Mouse (Mus musculus) megakaryocyte-erythroid progenitor cell, adult 5-6 weeks (primary cell): ENCODE measurements around the gene Slc25a1. TPM values are rescaled to one million over a fixed set of nuclear protein-coding genes. Genes with fewer than 3 reads are reported as not detected.
A peak's percentile ranks its signal among the peaks of the same experiment; 100 is the strongest.
"Not testable (repeated sequence)": the region's sequence is repeated elsewhere in the genome, so short reads cannot be mapped to it uniquely, and the experiment has no call there.

Source experiments
- ATAC-seq: replicated peaks from 2 replicates; pipeline ENCODE4 v1.8.0; 2016; ENCODE audit warnings: mild to moderate bottlenecking, inconsistent platforms; ENCODE audit not compliant: severe bottlenecking, poor library complexity, low FRiP score, low TSS enrichment
- total RNA-seq, 2 experiments: library from RNA; stranded (forward) in 1 of 2; stranded (reverse) in 1 of 2; fragments of 200-1000, 215-1000 nt in 1 of 2; fragments of >200 nt in 1 of 2; fragmentation: Nextera tagmentation in 1 of 2; gene quantifications; 2 replicates each; pipeline ENCODE4 v1.2.3; 2014 to 2017

The Slc25a1 gene
- total RNA-seq (2014; fragmentation: Nextera tagmentation) = 76.4 and 85.0 TPM in 2 replicates
- 58.9 and 102 TPM in 2 replicates for total RNA-seq (2017)

DNA sequence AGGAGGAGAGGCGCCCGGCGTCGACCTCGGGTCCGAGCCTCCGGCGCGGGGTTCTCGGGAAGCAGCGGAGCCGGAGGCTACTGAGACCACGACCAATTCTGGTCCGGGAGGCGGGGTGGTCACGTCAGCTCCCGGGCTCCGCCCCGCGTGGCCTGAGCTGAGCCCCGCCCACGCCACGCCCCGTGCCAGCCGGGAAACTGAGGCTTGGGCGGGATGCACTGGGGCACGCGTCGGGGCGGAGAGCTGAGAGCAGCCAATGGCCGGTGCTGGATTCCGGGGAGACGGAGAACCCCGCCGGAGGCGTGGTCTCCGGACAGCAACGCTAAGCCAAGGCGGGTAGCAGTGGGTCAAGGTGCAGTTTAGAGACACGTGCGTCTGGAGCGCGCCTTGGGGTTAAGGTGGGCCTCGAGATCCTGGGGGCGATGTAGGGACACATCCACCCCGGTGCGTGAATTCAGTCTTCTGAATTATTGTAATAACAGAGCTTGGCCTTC is at the start of gene Slc25a1:
Gene Slc25a1 (minus strand): TSS at position 133 of the 494 bp plus-strand sequence.
- peak; percentile 63 for ATAC-seq

DNA sequence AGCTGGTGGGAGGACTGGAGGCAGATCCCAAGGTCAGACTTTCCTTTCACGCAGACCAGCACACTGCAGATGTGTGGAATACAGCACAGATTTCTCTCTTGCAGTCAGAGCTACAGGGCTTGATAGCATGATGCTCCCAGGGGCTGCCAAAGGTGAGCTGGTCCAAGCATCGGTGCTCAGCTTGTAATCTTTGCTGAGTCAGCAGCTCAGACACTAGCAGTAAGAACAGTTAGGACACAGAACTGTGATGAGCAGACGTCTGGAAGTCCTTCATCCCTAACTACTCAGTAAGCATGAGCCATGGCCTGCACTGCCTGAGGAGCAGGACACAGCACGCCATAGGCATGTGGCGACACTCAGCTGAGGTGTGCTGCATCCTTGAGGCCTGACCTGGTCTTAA is 43.8 kb upstream of the Slc25a1 start:
- ATAC-seq = no peak

DNA sequence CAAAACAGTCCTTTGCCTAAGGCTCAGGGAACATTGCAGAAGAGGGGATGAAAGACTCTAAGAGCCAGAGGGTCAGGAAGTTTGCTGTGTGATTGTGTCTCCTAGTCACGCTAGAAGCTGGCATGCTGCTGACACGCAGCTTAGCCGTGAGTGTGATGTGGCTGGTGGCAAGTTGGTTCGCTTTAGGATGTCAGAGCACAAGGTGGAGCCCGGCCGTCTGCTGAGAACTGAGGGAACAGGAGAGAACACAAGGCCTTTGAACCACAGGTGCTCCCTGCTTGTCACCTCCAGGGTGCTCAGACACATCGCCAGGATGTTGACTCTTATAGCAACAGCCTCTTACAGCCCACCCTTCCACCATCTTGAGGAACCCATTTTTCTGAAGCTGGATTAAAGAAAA is 34.1 kb upstream of the Slc25a1 start:
- ATAC-seq = no peak

DNA sequence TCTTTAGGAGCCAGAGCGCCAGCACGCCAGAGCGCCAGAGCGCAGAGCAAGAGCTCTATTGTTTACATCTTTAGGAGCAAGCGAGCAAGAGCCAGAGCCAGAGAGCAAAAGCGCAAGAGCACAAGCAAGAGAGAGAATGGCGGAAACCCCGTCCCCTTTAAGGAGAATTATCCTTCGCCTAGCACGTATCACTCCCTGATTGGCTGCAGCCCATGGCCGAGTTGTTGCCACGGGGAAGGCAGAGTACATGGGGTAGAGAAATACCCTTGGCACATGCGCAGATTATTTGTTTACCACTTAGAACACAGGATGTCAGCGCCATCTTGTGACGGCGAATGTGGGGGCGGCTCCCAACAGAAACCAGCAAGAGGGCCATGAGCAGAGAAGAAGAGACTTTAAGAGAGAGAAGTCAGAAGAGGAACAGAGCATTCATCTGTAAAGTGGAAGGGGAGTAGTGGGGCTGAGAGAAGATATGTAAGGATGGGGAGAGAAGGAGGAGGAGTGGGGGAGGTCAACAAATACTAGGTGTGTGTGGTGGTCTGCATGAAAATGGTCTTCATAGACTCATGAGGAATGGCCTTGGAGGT is 28.1 kb upstream of the Slc25a1 start:
- not testable (repeated sequence) for ATAC-seq

DNA sequence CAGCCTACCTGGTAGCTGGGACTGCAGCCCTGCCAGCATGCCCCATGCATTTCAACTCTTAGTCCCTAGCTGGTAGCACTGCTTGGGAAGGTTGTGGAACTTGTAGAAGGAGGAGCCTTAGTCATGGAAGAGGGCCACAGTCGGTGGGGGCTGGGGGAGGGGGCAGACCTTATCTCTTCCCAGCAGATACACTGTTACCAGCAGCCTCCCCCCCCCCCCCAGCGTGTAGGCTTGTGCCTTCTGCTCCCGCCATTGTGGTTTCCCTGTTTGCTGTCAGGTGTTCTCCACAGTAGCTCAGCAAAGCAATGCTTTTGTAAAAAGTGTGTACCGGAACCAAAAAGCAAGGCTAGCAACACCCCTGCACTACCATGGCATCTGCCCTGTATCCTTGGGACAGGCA is 23.6 kb upstream of the Slc25a1 start:
- no peak for ATAC-seq

DNA sequence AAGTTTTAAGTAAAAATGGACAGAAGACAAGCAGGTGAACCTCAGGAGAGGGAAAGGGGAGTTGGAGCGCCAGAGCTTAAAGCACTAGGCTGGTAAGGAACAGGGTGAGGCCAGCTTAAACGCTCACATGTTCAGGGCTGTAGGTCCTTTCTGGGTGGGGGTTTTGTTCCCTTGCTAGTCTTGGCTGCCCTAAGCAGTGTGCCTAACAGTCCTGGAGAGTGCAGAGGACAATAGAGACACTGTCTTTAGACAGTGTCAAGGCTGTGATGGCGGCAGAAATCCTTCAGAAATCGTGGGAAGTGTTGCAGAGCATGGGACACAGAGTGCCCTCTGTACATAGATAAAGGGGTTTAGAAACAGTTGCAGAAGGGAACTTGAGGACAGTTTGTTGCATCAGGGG is 22.0 kb upstream of the Slc25a1 start:
- no peak for ATAC-seq

DNA sequence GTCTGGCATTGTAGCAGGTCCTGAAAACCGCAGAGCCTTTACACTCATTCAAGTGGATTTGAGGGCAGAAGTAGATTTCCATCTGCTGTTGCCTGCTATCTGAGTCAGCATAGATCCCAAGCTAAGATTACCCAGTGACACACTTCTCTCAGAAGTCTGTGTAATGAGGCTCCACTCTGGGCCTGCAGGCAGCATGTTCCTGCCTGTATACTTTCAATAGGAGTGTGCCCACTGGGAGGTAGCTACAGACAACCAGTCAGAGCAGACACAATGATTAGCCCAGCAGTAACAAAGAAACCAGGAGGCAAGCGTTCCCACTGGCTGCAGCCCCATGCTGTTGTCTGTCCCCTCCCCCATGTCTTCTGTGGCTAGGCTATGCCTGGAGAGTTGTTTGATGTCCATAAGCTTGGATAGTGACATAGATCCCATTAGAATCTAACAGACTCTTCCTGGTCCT is 21.4 kb upstream of the Slc25a1 start:
- no peak for ATAC-seq

DNA sequence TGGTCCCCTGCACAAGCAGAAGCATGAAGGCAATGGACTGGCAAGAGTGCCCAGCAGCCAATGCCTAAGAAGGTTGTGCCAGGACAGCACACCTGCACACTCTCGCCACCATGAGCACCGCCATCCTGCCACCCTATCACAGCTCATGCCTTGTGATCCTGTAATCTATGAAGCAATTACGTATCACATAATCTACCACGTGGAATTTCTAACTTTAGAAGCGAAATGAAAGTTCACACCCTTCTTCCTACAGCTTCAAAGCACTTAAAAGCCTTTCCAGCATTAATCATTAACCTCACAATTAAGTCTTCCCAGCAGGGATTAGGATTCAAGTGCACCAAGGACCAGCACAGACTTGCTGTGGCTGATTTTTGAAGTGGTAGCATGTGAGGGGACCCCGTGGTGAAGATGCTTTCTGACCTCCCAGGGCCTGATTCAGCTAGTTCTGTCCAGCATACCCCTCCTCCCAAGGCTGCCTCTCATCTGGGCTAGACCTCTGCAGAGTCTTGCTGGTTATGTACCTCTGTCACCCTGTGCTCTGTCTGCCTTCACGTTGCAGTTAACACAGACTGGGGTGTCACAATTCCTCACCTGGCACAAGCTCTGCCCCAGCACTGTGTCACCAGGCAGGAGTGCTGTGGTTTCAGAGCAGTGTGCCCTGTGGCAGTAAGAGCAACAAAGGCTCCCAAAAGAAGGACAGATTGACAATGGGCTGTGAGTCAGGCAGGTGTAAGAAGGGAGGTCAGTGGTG is 17.2 kb upstream of the Slc25a1 start:
- ATAC-seq = no peak

DNA sequence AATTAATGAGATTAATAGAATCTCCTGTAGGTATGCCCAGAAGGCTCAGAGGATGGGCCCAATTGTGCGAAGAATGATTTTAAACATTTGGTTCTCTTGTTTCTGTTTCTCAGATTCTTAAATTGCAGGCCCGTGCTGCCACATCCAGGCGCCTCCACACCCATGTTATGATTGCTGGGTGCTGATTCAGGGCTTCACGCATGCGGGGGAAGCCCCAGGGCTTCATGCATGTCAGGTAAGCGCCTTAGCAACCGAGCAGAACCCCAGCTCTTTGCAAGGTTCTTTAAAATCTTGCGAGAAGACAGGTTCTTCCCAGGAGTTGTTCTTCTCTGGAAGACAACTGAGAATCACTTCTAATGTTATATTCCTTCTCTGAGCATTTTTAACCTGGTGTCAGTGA is 15.4 kb upstream of the Slc25a1 start:
- no peak for ATAC-seq

DNA sequence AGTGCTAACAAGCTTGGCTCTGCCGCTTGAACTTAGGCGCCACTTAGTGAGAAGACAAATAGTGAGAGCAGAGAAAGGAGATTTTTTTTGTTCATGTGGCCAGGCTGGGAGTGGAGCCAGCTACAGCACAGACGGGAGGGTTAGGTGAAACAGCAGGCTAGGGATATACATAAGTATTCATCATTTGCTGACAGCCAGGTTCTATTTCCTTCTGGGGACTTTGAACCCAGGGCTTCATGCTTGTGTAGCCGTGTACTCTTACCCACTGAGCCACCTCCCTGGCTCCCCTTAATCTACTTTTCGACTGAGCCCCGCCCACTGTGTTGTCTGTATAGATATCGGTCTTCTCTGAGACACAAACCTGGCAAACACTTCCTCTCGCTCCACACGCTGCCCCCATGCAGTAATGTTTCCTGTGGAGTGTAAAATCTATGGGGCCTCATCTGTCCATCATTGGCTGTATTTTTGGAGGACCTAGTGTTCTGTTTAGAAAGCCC is 11.3 kb upstream of the Slc25a1 start:
- peak; percentile 81 for ATAC-seq

DNA sequence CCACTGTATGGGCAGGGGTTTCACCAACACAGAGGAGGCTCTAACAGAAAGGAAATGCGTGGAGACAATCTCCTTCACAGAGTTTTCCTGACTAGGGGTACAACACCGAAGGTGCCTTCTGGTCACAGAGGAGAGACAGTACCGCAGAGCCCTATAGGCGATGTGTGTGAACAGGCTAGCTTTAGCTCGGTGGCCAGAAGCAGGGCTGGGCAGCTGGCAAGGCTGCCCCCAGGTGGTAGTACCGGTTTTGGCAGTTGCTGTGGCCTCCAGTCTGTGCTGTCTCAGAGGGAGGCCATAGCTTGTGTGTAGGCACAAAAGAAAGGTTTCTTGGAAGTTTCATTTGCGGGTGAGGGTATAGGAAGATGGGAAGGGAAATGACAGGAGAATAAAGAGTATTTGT is 10.8 kb upstream of the Slc25a1 start:
- peak; percentile 89 for ATAC-seq

DNA sequence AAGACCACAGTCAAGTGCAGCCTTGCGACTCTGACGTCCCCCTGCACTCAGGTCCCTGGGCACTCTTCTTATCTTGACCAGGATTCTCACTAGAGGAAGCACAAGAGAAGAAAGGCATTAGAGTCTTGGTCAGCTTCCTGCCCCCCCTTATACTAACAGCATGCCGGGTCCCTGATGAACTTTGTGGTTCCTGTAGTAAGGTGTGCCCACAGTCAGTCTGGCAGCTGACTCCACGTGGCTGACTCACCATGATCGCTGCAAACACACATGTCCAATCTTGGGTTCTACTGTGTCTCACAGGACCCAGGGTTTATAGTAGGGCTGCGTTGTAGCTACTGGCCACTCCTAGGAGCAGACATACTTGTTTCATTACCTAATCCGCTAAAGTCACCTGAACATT is 10.2 kb upstream of the Slc25a1 start:
- no peak for ATAC-seq

DNA sequence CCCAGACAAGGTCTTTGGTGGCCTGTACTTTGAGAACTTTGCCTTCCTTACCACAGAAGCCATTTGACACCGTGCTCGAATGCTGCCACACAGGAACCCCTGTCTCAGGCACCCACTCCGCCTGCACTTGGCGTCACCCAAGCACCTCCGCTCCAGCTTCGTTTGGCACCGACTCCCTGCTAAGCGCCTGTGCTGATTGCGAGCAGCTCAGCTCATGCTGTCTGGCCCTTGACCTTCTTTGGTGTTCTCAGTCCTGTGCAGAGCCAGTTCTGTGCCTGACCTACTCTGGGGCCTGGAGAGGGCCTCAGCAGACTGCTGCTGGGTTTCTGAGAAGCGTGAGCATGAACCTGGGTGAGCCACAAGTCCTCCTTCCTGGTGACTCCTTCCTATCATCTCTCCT is 8.8 kb upstream of the Slc25a1 start:
- no peak for ATAC-seq

DNA sequence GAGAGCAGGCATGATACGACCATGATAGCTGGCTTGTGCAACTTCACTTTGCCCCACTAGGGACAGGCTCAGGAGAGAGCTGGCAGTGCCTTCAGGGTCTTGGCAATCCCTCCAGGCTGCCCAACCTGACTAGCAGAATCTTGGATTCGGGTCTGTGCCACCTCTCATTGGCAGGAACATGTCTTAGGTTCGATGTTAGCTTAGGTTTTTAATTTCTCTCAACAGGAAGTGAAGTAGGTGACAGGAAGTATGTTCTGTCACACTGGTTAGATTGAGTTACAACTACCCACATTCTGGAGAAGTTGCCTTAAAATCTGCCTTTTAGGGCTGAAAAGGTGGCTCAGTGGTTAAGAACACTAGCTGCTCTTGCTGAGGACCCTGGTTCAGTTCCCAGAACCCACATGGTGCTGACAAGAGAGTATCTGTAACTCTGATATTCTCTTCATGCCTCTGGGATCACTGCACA is 6.5 kb upstream of the Slc25a1 start:
- peak; percentile 59 for ATAC-seq

DNA sequence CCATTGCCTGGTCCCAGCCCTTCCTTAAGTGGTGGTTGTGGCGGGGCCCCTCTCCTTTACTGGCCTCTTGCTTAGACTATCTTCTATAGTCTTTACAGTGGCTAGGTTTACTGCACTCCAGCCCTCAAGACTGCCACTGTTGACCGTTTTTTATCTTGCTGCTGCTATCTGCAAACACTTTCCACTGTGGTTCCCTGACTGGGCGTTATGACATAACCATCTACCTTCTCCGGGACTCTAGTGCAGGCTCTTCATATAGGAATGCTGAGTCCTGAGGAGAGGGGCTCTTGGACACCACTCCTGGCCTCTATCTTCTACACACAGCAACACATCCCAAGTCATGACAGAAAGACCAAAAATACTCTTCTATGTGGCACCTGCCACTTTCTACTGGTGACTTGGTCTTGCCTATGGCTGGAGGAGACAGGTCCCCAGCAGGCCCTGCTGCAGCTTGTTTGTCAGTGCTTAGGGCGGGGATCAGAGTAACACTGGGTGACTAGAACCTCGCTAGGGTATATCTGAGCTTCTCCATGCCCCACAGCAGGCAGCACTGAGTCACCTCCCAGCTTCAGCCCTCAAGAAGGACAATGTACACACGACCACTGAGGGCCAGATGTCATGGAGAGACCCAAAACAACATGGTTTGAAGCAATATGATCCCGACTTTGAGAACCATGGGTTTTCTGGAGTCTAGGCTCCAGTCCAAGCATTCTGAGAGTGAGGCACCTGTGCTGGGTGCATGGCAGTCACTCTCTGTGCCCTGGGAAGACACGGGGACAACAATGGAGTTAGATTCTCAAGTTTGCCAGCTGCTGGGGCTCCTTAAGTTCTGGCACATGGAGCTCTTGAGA is 5.8 kb upstream of the Slc25a1 start:
- peak; percentile 68 for ATAC-seq

DNA sequence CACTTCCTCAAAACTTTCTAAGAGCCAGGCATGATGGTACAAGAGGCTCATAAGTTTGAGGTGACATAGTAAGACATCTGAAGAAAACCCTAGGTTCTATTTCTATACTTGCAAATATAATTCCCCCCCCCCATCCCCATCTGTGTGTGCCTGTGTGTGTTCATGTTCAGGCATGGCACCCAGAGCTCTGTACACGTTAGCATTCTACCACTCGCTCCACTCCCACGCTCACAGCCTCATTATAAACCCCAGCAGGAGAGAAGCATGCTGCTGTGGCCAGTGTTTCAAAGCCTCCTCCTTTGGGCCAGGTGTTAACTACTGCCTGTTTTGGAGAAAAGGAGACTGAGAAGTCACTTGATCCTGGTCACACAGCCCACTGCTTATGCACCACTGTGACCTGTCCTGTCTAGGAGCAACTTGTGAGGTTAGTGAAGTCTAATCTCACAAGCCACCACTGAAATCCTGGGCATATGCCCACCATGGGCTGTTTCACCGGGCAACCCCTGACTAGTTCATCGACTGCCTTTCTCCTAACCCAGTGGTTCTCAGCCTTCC is 4.0 kb upstream of the Slc25a1 start:
- no peak for ATAC-seq

DNA sequence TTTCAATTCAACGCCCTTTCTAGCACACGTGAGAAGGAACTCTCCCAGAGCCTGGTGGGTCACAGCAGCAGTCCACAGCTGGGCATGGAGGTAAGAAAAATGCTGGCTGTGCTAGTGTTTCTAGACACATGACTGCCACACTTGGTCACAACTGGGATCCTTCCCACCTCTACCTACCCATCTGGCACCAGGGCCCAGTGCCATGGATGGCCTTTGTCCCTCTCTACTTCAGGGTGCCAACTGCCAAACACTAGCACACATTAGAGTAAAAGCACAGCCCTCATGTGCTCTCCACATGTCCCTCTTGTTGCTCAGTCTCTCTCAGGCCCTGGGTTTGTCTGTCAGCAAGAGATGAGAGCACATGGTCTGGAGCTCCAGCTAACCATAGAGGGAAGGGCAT is 1.6 kb upstream of the Slc25a1 start:
- ATAC-seq = no peak

DNA sequence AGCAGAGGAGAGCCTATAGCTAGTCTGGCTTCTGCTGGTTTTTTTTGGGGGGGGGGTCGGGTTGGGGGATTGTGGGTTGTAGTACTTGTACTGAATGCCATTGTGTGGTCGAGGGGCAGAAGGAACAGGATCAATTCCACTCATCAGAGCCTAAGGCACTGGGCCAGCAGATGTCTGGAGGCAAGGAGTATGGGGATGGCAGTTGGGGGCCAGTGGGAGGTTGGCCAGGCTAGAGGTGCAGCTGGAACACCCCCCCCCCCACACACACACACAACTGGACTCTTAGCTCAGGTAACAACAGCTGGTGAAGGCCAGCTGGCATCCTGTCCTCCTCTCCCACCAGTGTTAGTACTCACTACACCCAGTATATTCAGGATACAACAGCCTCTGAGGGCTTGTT is 1.2 kb upstream of the Slc25a1 start:
- ATAC-seq = no peak

DNA sequence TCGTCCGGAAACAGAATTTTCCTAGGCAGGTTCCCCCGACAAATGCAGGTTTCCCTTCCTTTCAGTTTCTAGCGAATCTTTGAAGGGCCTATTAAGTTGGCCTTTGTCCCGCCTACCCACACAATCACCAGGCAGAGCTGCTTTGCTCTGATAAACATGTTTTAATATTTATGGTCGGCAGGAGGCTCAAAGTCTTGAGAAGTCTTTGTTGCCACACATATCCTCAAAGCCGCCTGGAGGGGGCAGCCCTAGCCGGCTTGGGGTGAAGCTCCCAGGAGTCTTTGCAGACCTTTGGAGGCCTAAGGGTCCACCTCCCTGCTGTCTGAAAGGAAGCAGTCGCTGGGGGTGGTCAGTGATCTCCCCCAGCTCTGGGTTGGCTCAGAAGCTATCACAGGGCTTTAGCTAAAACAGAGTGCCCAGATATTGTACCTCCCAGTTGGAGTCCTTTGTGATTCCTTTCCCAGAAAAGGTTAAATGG is 647 bp upstream of the Slc25a1 start:
- peak; percentile 89 for ATAC-seq
